Mouse (Mus musculus) megakaryocyte, embryonic 14.5 days (primary cell): Measurements from ENCODE around the gene Grk5. TPM values are rescaled to one million over a fixed set of nuclear protein-coding genes. Genes with fewer than 3 reads are reported as not detected.

Experiments used
- H3K27me3 ChIP-seq: replicated peaks from 2 replicates; pipeline ENCODE3; 2012; ENCODE audit warnings: inconsistent platforms
- H3K36me3 ChIP-seq: replicated peaks from 2 replicates; pipeline ENCODE3; 2012; ENCODE audit warnings: low read length, inconsistent platforms, mixed read lengths
- H3K4me1 ChIP-seq: 2 replicates; pipeline ENCODE4 v1.6.1; 2012; ENCODE audit warnings: inconsistent platforms
- H3K4me3 ChIP-seq: replicated peaks from 2 replicates; pipeline ENCODE3; 2012; ENCODE audit warnings: moderate library complexity, mild to moderate bottlenecking, inconsistent platforms
- H3K9me3 ChIP-seq: 2 replicates; pipeline ENCODE4 v1.6.1; 2012; ENCODE audit warnings: inconsistent platforms
- FLI1 ChIP-seq: IDR thresholded peaks from 2 replicates; pipeline ENCODE4 v1.6.1; 2012; ENCODE audit warnings: low read length, inconsistent platforms, mixed read lengths
- GATA1 ChIP-seq: IDR thresholded peaks from 3 replicates; pipeline ENCODE4 v1.6.1; 2012; ENCODE audit warnings: mixed read lengths, low read length, inconsistent platforms, borderline replicate concordance
- polyA plus RNA-seq: library from polyadenylated mRNA; stranded (reverse); fragments of >175 nt; gene quantifications from 2 replicates; pipeline ENCODE4 v1.2.3, GENCODE M21; 2012; ENCODE audit warnings: low replicate concordance; ENCODE audit not compliant: insufficient read depth

The Grk5 gene
- polyA plus RNA-seq, 1 experiment: 5.0 TPM

DNA sequence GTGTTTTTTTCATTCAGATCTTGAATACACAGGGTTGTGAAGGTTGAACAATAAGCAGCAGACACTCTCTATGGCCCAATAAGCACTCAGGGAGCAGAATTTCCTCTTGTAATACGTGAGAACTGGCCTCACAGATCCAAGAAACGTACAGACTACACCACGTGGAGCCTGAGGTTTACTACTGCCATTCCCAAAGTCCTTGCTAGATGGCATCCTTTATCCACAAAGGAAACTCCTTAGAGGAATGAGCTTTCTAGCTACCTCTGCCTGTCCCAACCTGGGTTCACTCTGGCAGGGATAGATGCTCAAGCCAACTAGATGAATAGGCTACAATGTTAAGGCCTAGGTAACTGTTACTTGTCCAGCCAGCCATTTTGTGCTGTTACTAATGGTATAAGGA lies 6.4 kb upstream of the Grk5 start:
- H3K36me3 ChIP-seq: no peaks in the 10 kb centered on the region
- TF ChIP-seq FLI1 (no peak), GATA1 (no peak)
- H3K27me3 ChIP-seq: no peaks in the 10 kb centered on the region
- no peak overlapping the region for H3K4me3 ChIP-seq
- H3K4me1 ChIP-seq: peaks cover 17% of the 10 kb centered on the region
- no peaks in the 10 kb centered on the region for H3K9me3 ChIP-seq

DNA sequence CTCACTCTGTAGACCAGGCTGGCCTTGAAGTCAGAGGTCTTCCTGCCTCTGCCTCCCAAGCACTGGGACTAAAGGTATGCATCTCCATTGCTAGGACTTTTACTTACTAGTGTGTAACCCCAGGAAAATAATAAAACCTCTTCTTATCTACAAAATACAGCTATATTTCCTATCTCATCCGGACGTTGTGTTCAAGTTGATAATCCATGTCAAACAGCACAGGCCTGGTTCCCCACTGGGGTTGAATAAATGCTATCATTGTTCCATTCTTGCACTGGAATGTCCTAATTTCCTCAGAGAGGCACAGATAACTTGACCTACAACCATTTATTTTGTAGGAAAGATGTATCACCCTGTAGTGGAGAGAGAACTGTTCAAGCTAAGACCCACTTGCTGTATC lies 1.9 kb upstream of the Grk5 start:
- Histone ChIP-seq H3K36me3 (no peaks in the 10 kb centered on the region), H3K9me3 (no peaks in the 10 kb centered on the region), H3K4me3 (no peak overlapping the region), H3K27me3 (no peaks in the 10 kb centered on the region), H3K4me1 (peaks cover 42% of the 10 kb centered on the region)
- TF ChIP-seq GATA1 (no peak), FLI1 (no peak)

DNA sequence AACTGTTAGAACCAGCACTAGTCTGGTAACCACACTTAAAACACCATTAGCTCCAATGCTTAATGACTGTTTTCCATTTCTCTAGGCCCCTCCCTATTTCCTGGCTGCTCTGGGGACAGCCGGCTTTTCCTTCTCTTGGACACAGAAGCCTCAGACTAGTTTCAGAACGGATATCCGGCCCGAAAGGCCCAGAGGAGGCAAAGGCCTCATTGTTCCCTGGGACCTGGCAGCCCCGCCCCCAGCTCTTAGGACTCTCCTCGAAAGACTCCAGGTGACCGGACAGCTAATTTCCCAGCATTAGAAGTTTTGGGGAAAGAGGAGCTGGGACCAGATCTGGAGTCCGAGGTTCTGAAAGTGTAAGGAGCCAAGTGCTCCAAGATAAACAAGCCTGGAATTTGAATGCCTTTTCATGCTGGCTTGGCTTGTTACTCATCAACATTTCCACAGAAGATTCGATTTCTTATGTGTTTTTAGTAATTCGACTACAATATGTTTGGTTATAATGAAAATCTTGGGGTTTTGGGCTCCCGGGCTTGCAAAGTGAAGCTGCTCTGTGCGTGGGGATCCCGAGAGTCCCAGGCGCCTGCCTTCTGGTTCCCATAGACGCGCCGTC lies 342 bp upstream of the Grk5 start:
- no peaks in the 10 kb centered on the region for H3K27me3 ChIP-seq
- H3K9me3 ChIP-seq: no peaks in the 10 kb centered on the region
- TF ChIP-seq GATA1: no peak
- no peak for TF ChIP-seq FLI1
- peak overlapping the region; percentile 97 for H3K4me3 ChIP-seq
- H3K4me1 ChIP-seq: peaks cover 36% of the 10 kb centered on the region
- no peaks in the 10 kb centered on the region for H3K36me3 ChIP-seq

DNA sequence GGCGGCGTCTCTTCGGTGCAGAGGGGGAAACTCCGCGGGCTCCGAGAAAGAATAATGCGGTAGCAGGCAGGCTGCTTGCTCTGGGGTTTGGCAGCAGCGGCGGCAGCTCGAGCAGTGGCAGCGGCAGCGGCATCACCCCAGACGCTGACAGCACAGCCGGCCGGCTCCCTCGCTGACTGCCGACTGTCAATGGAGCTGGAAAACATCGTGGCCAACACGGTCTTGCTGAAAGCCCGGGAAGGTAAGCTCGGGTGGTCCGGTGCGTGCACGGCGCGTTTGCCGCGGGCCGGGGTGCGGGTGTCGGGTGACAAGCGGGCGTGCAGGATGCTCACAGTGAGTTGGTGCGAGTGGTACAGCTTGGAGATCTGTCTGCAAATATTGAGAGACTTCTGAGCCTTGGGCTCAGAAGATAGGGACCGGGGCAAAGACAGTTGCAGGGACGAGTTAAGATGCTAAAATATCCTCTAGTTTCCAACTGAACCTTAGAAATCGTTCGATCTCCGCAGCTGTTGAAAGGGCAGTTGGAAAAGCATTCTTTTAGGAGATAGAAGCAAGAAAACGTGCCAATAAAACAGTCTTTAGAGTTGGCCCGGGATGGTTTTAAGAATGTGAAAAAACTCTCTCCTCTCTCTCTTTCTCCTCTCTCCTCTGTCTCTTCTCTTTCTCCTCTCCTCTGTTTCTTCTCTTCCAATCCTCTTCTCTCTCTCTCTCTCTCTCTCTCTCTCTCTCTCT lies 1.0 kb downstream of the Grk5 start:
- no peaks in the 10 kb centered on the region for H3K9me3 ChIP-seq
- no peaks in the 10 kb centered on the region for H3K36me3 ChIP-seq
- TF ChIP-seq GATA1 (no peak), FLI1 (no peak)
- peaks cover 42% of the 10 kb centered on the region for H3K4me1 ChIP-seq
- no peaks in the 10 kb centered on the region for H3K27me3 ChIP-seq
- peak overlapping the region; percentile 97 for H3K4me3 ChIP-seq

DNA sequence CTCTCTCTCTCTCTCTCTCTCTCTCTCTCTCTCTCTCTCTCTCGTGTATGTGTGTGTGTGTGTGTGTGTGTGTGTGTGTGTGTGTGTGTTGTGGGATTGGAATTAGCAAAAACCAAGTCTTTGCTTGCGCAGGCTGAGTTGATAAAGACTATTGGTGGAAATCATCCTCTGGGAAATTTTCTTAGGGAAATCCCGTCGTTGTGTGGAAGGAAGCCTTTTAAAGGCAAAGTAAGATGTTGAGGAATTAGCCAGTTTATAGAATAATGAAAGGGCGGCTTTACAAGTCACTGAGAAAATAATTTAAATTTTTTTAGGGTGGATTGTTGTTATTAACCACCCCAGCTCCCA lies 1.5 kb downstream of the Grk5 start:
- TF ChIP-seq GATA1 (no peak), FLI1 (no peak)

DNA sequence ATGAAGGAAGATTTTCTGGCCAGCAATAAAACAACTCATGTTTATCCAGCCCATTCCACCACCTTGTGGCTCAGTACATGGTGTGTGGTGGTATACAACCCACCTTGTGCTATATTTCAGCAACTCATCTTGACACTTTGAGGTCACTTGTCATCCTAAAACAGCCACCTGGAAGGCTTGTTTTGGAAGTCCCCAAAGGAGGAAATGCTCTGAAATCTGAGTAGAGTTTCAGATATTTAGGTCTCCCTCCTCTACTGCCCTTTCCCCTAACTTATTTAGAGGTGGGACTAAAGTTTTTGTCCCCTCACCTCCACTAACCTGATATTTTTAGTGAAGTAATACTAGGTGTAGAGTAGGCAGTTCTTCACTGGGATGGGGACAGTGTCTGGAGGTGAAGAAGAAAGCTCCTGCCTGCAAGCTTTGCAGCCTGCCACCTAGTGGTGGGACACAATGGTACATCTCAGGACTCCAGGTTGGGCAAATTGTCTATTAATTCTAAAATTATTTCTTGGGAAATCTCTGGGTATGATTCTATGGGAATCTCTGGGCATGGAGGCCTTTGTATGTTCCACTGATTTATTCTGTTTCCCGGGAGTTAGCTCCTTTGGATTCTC lies 2.5 kb downstream of the Grk5 start:
- H3K4me1 ChIP-seq: peaks cover 38% of the 10 kb centered on the region
- H3K9me3 ChIP-seq: no peaks in the 10 kb centered on the region
- peak overlapping the region; percentile 97 for H3K4me3 ChIP-seq
- H3K27me3 ChIP-seq: no peaks in the 10 kb centered on the region
- H3K36me3 ChIP-seq: no peaks in the 10 kb centered on the region
- TF ChIP-seq GATA1 (no peak), FLI1 (no peak)

More for the DNA sequence above, 1.5 kb downstream of the Grk5 start:
- H3K4me3 ChIP-seq: peak overlapping the region; percentile 97
- no peaks in the 10 kb centered on the region for H3K9me3 ChIP-seq
- no peaks in the 10 kb centered on the region for H3K36me3 ChIP-seq
- peaks cover 42% of the 10 kb centered on the region for H3K4me1 ChIP-seq
- no peaks in the 10 kb centered on the region for H3K27me3 ChIP-seq

DNA sequence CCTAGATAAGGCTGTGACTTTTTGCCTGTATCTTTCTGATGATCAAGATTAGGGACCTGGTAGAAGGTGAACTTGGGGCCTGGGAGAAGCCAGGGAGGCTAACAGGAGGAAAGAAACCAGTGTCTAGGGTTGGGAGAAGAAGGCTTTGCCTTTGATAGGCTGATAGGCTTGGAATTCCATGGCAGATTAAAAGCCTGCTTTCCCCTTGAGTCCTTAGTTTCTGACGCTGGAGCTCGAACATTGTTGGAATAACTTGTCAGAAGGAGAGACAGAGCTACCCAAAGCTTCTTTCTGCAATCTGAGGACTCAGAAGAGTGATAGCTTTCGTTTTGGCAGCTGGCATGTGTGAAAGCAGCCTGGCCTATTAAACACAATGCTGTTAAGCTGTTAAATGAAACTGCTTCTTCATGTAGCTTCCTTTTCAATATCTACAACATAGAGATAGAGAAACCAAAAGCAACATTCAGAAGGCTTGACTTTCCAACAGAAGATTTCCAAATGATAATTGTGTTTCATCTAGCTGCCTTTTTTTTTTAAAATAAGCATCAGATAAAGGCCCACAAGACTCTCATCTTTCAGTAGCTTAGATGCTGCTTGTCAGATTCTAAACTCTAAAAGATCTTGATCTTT lies 5.8 kb downstream of the Grk5 start:
- Histone ChIP-seq H3K36me3 (peaks cover 3% of the 10 kb centered on the region), H3K9me3 (0 out of 2 replicates have a peak, but pooled peaks cover under 1% of the 10 kb centered on the region), H3K4me3 (no peak overlapping the region), H3K4me1 (peaks cover 18% of the 10 kb centered on the region), H3K27me3 (no peaks in the 10 kb centered on the region)
- TF ChIP-seq GATA1: no peak
- no peak for TF ChIP-seq FLI1

DNA sequence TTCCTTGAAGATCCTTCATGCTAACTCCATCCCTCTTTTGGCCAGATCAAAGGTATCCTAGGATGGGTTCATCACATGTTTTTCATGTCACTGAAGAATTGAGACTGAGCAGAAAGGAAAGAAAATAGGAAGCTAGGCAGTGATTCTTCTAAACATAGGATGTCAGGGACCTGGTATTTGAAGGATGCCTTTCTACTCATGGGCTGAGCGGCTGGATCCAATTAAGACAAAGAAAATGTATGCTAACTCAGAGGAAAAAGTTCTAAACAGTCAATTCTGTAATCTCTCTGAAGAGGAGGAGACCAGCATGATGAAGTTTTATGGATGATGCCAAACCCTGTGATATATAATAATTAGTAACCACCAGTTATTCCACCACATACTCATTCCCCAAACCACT lies 13.6 kb downstream of the Grk5 start:
- Histone ChIP-seq H3K36me3 (peaks cover 8% of the 10 kb centered on the region), H3K4me1 (peaks cover 18% of the 10 kb centered on the region), H3K27me3 (no peaks in the 10 kb centered on the region), H3K9me3 (peaks cover 9% of the 10 kb centered on the region; the same call in 1 of the 2 replicates), H3K4me3 (no peak overlapping the region)
- no peak for TF ChIP-seq FLI1
- no peak for TF ChIP-seq GATA1

DNA sequence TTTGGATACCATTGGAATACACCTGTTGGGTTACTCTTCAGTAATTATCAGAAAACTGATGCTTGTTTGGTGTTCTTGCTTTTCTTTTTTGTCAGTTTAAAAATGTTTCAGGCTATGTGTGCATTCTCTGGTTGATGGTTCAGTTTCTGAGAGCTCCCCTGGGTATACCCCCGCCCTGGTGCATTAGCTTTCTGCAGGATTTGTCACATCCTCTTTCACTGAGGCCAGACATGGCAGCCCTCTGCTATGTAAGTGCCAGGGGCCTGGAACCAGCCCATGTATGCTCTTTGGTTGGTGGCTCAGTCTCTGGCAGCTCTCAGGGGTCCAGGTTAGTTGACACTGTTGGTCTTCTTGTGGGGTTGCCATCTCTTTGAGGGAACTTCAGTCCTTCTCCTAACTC lies 14.4 kb downstream of the Grk5 start:
- peaks cover 9% of the 10 kb centered on the region; the same call in 1 of the 2 replicates for H3K9me3 ChIP-seq
- peaks cover 18% of the 10 kb centered on the region for H3K4me1 ChIP-seq
- H3K36me3 ChIP-seq: peaks cover 8% of the 10 kb centered on the region
- no peak overlapping the region for H3K4me3 ChIP-seq
- TF ChIP-seq GATA1 (no peak), FLI1 (no peak)
- H3K27me3 ChIP-seq: no peaks in the 10 kb centered on the region
